Mouse (Mus musculus) limb, embryonic 10.5 days (tissue): ENCODE measurements at regions not wholly inside any gene's neighbourhood (a gene's known extent, or its start where the extent isn't known, plus 50 kb on each side); places are given as distances from the start of the nearest gene placed in this dataset.

ENCODE experiments used
- DNase-seq: peaks from one replicate; pipeline ENCODE4 v3.0.0-alpha.2; 2017; ENCODE audit warnings: low spot score
- H3K27ac ChIP-seq: fragments of 300-500 bp; sonication (generic); 2 replicates; pipeline ENCODE4 v1.5.1; 2016; ENCODE audit warnings: mild to moderate bottlenecking
- H3K27me3 ChIP-seq: fragments of 300-500 bp; sonication (generic); 2 replicates; pipeline ENCODE4 v1.6.1; 2016; ENCODE audit warnings: low read depth, mild to moderate bottlenecking; ENCODE audit not compliant: poor library complexity, severe bottlenecking
- H3K36me3 ChIP-seq: fragments of 300-500 bp; sonication (generic); 2 replicates; pipeline ENCODE4 v1.6.1; 2016; ENCODE audit warnings: mild to moderate bottlenecking, moderate library complexity
- H3K4me1 ChIP-seq: fragments of 300-500 bp; sonication (generic); 2 replicates; pipeline ENCODE4 v1.6.1; 2016
- H3K4me3 ChIP-seq: fragments of 300-500 bp; sonication (generic); 2 replicates; pipeline ENCODE4 v1.5.1; 2016; ENCODE audit warnings: mild to moderate bottlenecking, moderate library complexity
- H3K9me3 ChIP-seq: fragments of 300-500 bp; sonication (generic); replicated peaks from 2 replicates; pipeline ENCODE4 v1.6.1; 2016; ENCODE audit warnings: mild to moderate bottlenecking
- WGBS: fragments of 180-500 bp; shearing (Covaris S2); methylation state at CpG from one replicate; pipeline ENCODE4 v1.1.7; 2016; 5-methylcytosine and 5-hydroxymethylcytosine counted together

DNA sequence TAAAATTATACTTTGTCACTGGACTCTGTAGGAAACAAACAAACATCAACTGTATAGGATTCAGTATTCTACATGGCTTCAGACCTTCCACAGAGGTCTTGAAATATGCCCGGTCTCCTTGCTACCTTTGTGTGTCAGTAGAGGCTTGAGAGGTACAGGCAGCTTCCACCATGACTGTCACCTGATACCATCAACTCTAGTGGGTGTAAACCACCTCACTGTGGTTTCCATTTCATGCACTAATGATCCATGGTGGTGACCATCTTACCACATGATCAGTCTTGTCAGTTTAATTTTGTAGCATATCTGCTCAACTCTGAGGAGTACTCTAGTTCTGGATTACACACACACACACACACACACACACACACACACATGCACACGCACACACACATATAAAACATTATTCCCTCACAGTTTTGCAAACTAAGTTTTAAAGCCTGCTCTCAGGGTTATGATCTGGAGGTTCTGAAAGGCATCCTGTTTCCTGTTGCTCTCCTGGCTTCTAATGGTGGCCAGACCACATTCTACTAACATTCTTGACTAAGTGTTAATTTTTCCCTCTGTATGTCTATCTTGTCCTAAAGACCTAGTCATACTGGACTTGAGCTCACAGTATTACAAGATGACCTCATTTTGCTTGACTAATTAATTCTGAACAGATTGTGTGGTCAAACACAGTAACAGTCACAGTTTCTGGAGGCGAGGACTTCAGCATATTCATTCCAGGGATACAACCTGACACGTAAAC, 106.7 kb upstream of the Rgs1 start:
- 92% methylated on average over 4 of the region's 4 CpGs for WGBS
- no peaks in the 10 kb centered on the region for H3K27me3 ChIP-seq

DNA sequence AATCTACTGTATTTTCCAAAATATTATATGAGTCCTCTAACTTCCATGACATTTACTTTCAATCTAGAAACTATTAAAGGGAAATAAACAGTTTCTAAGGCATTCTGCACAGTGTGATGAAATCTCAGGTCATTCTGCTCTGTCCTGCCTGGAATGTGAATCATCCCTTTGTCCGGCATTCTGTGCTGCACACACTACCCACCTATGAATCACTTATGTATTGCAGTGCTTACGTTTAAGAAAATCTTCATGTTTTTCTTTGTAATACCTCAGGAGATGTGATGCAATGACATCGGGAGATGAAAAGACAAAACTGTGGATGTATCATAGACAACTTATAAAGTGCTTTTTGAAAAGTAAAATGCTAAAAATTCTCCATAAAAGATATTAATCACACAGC, 106.0 kb upstream of the Rgs1 start:
- WGBS = 93% methylated on average over 3 of the region's 3 CpGs
- no peaks in the 10 kb centered on the region for H3K27me3 ChIP-seq
- no peak for DNase-seq
- no peaks in the 10 kb centered on the region for H3K36me3 ChIP-seq
- H3K4me1 ChIP-seq = no peaks in the 10 kb centered on the region
- H3K27ac ChIP-seq = no peak overlapping the region
- no peaks in the 10 kb centered on the region for H3K9me3 ChIP-seq
- H3K4me3 ChIP-seq = no peak overlapping the region

More for the DNA sequence above, 106.7 kb upstream of the Rgs1 start:
- Histone ChIP-seq H3K4me1 (no peaks in the 10 kb centered on the region), H3K9me3 (no peaks in the 10 kb centered on the region), H3K27ac (no peak overlapping the region), H3K36me3 (no peaks in the 10 kb centered on the region), H3K4me3 (no peak overlapping the region)
- no peak for DNase-seq

DNA sequence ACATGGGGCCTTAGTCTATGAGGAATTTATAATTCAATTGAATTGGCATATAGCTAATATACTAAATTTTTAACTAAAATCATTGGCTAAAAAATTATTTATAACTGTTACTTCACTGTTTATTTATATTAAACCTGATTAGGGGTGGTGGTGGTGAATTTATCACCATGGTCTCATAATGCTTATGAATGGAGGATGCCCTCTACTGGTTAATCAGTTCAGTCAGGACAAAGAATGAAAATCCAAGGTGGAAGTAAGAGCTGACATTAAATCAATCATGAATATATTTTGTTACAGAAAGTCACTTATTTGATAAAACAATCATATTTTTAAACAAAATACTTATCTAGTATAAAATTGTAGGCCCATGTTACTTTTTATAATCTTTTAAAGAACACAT, 104.3 kb upstream of the Rgs1 start:
- Histone ChIP-seq H3K27me3 (no peaks in the 10 kb centered on the region), H3K4me3 (no peak overlapping the region), H3K9me3 (no peaks in the 10 kb centered on the region), H3K36me3 (no peaks in the 10 kb centered on the region), H3K4me1 (no peaks in the 10 kb centered on the region), H3K27ac (no peak overlapping the region)
- no peak for DNase-seq

GRCm38 (mm10) chr1:144343820-144344219, 94.8 kb upstream of the Rgs1 start:
- Histone ChIP-seq H3K4me3 (no peak overlapping the region), H3K27ac (no peak overlapping the region), H3K27me3 (no peaks in the 10 kb centered on the region), H3K36me3 (no peaks in the 10 kb centered on the region), H3K9me3 (no peaks in the 10 kb centered on the region), H3K4me1 (no peaks in the 10 kb centered on the region)
- 98% methylated on average over 1 of the region's 1 CpGs for whole genome bisulfite sequencing
- DNase-seq = no peak

DNA sequence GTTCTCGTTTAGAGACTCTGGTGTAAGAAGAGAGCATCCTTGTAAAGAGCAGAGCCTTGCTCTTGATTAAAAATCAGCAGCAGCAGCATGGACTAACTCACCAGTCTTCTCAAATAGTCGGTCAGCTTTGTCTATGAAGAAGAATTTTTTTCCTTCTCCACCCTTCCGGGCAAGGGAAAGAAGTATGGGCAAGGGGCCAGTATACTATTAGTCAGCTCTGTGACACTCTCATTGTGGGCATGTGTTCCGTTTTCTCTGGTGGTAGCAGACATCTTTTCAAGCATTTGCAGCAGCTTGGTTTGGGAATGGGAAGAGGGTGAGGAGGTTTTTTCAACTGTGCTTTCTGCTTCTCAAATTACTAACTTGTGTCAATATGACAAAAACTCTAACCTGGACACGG, 94.3 kb upstream of the Rgs1 start:
- no peaks in the 10 kb centered on the region for H3K4me1 ChIP-seq
- no peak overlapping the region for H3K4me3 ChIP-seq
- WGBS = 85% methylated on average over 5 of the region's 5 CpGs
- no peak for DNase-seq
- H3K27me3 ChIP-seq = no peaks in the 10 kb centered on the region
- no peak overlapping the region for H3K27ac ChIP-seq
- no peaks in the 10 kb centered on the region for H3K9me3 ChIP-seq
- no peaks in the 10 kb centered on the region for H3K36me3 ChIP-seq

- H3K27me3 ChIP-seq = no peaks in the 10 kb centered on the region
- H3K36me3 ChIP-seq = no peaks in the 10 kb centered on the region
- DNase-seq = no peak
- no peak overlapping the region for H3K4me3 ChIP-seq
- 92% methylated on average over 2 of the region's 2 CpGs for WGBS
- no peaks in the 10 kb centered on the region for H3K9me3 ChIP-seq
- H3K4me1 ChIP-seq = no peaks in the 10 kb centered on the region
- no peak overlapping the region for H3K27ac ChIP-seq
Observed at GRCm38 (mm10) chr1:144337572-144337971, 88.5 kb upstream of the Rgs1 start.

- 87% methylated on average over 8 of the region's 8 CpGs for WGBS
- Histone ChIP-seq H3K4me1 (no peaks in the 10 kb centered on the region), H3K27me3 (no peaks in the 10 kb centered on the region), H3K27ac (no peak overlapping the region), H3K9me3 (no peaks in the 10 kb centered on the region), H3K4me3 (no peak overlapping the region), H3K36me3 (no peaks in the 10 kb centered on the region)
- no peak for DNase-seq
Observed at GRCm38 (mm10) chr1:144330365-144331050, 81.5 kb upstream of the Rgs1 start.

- Histone ChIP-seq H3K27me3 (no peaks in the 10 kb centered on the region), H3K36me3 (no peaks in the 10 kb centered on the region), H3K27ac (no peak overlapping the region), H3K4me3 (no peak overlapping the region), H3K9me3 (no peaks in the 10 kb centered on the region), H3K4me1 (no peaks in the 10 kb centered on the region)
- no peak for DNase-seq
- 89% methylated on average over 6 of the region's 6 CpGs for WGBS
Observed at GRCm38 (mm10) chr1:144319406-144319805, 70.4 kb upstream of the Rgs1 start.

DNA sequence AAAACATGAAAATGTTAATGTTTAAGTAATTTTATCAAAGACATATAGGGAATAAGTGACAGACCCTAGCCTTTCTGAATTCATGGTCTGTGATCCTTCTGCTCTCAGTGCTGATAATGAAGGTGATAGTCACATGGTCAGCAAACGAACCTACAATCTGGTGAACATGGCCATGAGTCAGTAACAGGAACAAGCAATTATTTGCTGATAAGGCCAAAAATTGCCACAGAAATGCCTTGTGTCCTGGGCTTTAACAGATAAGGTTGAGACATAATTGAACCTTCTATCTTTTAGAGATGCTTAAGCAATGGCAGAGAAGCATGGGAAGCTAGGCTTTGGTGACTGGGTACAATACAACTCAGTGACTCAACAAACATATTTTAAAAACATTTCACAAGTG, 69.2 kb upstream of the Rgs1 start:
- H3K4me3 ChIP-seq = no peak overlapping the region
- no peaks in the 10 kb centered on the region for H3K27me3 ChIP-seq
- H3K27ac ChIP-seq = no peak overlapping the region
- H3K9me3 ChIP-seq = no peaks in the 10 kb centered on the region
- H3K36me3 ChIP-seq = no peaks in the 10 kb centered on the region
- WGBS = 86% methylated on average over 1 of the region's 1 CpGs
- DNase-seq = no peak
- H3K4me1 ChIP-seq = no peaks in the 10 kb centered on the region

DNA sequence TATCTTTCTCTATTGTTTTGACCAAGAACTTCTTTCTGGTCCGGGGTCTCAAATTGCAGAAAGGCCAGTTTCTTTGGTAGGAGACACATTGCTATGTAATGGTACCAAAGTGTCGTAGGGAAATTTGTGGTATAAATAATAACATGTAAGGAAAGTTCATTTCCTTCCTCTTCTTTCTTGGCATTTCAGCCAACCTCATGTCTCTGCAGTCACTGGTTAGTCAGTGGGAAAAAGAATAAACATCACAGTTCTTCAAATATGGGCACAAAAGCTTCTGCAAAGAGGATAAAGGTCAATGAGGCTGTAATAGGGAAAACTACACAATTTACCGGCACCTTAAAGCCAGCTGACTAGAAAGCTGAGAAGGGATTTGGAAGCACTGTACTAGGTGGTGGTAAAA, 68.5 kb upstream of the Rgs1 start:
- Histone ChIP-seq H3K27me3 (no peaks in the 10 kb centered on the region), H3K27ac (no peak overlapping the region), H3K9me3 (no peaks in the 10 kb centered on the region), H3K36me3 (no peaks in the 10 kb centered on the region), H3K4me1 (no peaks in the 10 kb centered on the region), H3K4me3 (no peak overlapping the region)
- no peak for DNase-seq
- 93% methylated on average over 3 of the region's 3 CpGs for WGBS

DNA sequence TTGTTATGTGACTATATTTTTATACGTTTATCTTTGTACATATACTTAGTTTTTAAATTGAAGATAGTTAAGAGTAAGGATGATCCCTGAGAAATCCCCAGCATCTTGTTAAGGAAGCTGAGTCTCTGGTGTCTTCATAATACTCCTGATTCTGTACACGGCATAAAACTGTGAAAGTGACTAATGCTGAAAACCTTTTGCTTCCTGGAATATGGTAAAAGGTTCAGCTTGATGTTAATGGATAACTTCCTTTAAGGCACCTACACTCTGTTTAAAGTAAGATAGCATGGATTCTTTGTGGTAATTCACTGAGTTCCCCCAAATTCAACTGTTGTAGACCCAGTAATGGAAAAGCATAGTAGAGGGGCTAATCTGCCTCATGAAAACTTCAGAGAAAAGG, 67.2 kb upstream of the Rgs1 start:
- Histone ChIP-seq H3K9me3 (no peaks in the 10 kb centered on the region), H3K36me3 (no peaks in the 10 kb centered on the region), H3K27me3 (no peaks in the 10 kb centered on the region), H3K27ac (no peak overlapping the region), H3K4me1 (no peaks in the 10 kb centered on the region), H3K4me3 (no peak overlapping the region)
- 89% methylated on average over 2 of the region's 2 CpGs for WGBS
- DNase-seq = no peak

DNA sequence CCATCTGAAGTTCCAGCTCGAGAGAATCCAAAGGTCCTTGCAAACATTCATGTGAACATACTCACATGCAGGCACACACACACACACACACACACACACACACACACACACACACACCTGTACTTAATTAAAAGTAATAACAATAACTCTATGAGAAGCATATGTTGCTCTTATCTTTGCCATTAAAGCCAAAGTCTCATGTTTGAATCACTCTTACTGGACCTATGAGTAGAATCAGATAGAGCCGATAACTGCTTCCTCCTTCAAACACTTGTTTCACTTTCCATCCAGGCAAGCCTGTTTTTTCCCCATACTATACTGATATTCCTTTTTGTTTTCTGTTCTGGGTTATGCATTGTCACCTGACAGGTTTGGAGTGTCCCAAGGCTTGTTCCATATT, 65.3 kb upstream of the Rgs1 start:
- Histone ChIP-seq H3K9me3 (no peaks in the 10 kb centered on the region), H3K27ac (no peak overlapping the region), H3K36me3 (no peaks in the 10 kb centered on the region), H3K27me3 (no peaks in the 10 kb centered on the region), H3K4me1 (no peaks in the 10 kb centered on the region), H3K4me3 (no peak overlapping the region)
- 83% methylated on average over 2 of the region's 2 CpGs for WGBS
- DNase-seq = no peak

DNA sequence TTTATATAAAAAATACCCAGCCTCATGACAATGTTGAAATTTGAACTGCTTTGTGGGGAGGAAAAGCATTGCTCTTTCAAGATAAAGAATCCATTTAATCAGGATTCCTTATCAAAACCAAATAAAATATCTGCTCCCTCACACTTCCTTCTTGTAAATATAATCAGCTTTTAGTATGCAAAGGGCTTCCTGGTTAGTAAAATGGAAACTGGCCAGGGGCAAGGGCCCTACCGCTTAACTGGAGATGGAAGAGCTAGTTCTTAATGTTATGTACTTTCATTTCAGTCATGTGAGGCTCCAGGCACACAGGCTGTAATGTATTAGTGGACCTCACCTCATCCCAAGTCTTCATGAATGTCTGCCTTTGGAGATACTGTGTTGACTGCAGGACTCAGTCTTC, 64.3 kb upstream of the Rgs1 start:
- no peaks in the 10 kb centered on the region for H3K27me3 ChIP-seq
- H3K27ac ChIP-seq = no peak overlapping the region
- WGBS = 89% methylated on average over 1 of the region's 1 CpGs
- H3K4me1 ChIP-seq = no peaks in the 10 kb centered on the region
- DNase-seq = no peak
- no peak overlapping the region for H3K4me3 ChIP-seq
- no peaks in the 10 kb centered on the region for H3K36me3 ChIP-seq
- no peaks in the 10 kb centered on the region for H3K9me3 ChIP-seq

DNA sequence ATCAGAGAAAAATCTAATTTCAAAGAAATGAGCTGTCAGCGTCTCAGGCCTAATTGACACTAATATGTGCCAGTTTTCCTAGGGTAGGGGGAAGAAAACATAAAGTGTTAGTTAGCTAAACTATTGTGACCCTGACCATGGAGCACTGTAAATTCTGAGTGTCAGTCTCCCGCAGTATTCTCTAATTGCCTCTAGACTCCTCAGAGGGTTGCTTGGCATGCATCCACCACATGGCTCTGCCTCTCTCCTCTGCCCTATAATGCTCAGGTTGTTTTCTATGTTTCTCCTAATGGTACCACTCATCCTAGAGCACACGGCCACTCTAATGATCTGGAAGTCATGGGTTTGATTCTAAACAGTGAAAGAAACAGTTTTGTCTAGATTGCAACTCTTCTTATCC, 60.9 kb upstream of the Rgs1 start:
- no peak overlapping the region for H3K4me3 ChIP-seq
- no peaks in the 10 kb centered on the region for H3K36me3 ChIP-seq
- H3K27ac ChIP-seq = no peak overlapping the region
- 45% methylated on average over 3 of the region's 3 CpGs for WGBS
- no peaks in the 10 kb centered on the region for H3K27me3 ChIP-seq
- no peaks in the 10 kb centered on the region for H3K4me1 ChIP-seq
- no peak for DNase-seq
- no peaks in the 10 kb centered on the region for H3K9me3 ChIP-seq
